Mouse (Mus musculus): ENCODE results near the gene Ccdc149. TPM values are rescaled to one million over a fixed set of nuclear protein-coding genes. Genes with fewer than 3 reads are reported as not detected.

Gene Ccdc149
- total and polyA plus RNA-seq, 3 experiments = not detected

DNA sequence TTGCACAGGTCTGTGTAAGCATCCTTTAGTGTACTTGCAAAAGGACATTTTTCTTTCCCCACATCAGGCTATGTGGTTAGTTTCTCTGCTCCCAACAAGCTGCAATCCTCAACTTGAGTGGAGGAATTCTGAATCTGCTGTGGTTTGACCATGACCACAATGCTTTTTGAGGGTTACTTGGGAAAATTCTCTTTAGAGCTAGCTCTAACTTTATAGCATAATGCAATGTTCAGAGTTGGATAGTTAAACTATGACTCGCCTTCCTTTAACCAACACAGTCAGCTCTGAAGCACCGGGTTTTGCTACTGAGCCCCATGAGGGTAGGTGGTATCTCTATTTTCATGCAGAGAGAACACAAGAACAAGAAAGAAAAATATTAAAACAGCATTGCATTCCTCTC is 119.8 kb downstream of the Ccdc149 start:
- TF ChIP-seq MXI1 (IDR thresholded peaks at IDR 0.05; ENCODE audit: low read depth, low read length) (no peak), GABPA (IDR thresholded peaks at IDR 0.05; ENCODE audit: insufficient replicate concordance, low read depth, low read length) (no peak), MAX (IDR thresholded peaks at IDR 0.05; ENCODE audit: low read length) (no peak), MAZ (IDR thresholded peaks at IDR 0.05; ENCODE audit: low read depth, low read length) (no peak), KAT2A (IDR thresholded peaks at IDR 0.05; ENCODE audit: insufficient replicate concordance, low read length) (no peak), SIN3A (IDR thresholded peaks at IDR 0.05; ENCODE audit: low read length) (no peak), MYC (IDR thresholded peaks at IDR 0.05; ENCODE audit: low read depth, low read length) (no peak), IRF4 (IDR thresholded peaks at IDR 0.05; ENCODE audit: low read depth, low read length) (no peak), MAFK (IDR thresholded peaks at IDR 0.05; ENCODE audit: insufficient replicate concordance, low read length) (no peak), JUND (conservative IDR thresholded peaks at IDR 0.05; ENCODE audit: low read depth, low read length) (no peak), RCOR1 (conservative IDR thresholded peaks at IDR 0.05; ENCODE audit: low read depth, low read length) (no peak)
- no peak for DNase-seq (ENCODE audit: extremely low read depth)
- Histone ChIP-seq H3K4me3 (replicated peaks in 1 of 3; ENCODE audit: low read depth in 2 of 3, low read length in 2 of 3, poor library complexity in 1 of 3) (no peak overlapping the region), H3K9ac (ENCODE audit: insufficient read depth, low read depth) (no peak overlapping the region), H3K27ac (ENCODE audit: insufficient read depth, low read depth) (no peak overlapping the region), H3K27me3 (replicated peaks) (no peaks in the 10 kb centered on the region), H3K4me2 (ENCODE audit: insufficient read depth, low read depth, poor library complexity, severe bottlenecking) (no peak overlapping the region), H3K36me3 (replicated peaks in 1 of 2; ENCODE audit: control insufficient read depth in 1 of 2, insufficient read depth in 1 of 2, low read length in 1 of 2) (no peaks in the 10 kb centered on the region), H3K79me2 (replicated peaks; ENCODE audit: control insufficient read depth, extremely low read depth, insufficient read depth, poor library complexity, severe bottlenecking) (no peaks in the 10 kb centered on the region), H3K4me1 (ENCODE audit: control insufficient read depth in 1 of 2, insufficient read depth in 2 of 2) (no peaks in the 10 kb centered on the region), H3K9me3 (replicated peaks; ENCODE audit: low read length) (no peaks in the 10 kb centered on the region)
- in situ Hi-C loops (cut with MboI; ENCODE audit: low pct_ligation_motif_present, low pct_unique_long_range_greater_than_20kb, low sequenced_read_pairs) = no loop called here
- dilution Hi-C loops (cut with MboI; ENCODE audit: extremely low pct_ligation_motif_present, extremely low pct_unique_long_range_greater_than_20kb, low sequenced_read_pairs) = no loop called here

DNA sequence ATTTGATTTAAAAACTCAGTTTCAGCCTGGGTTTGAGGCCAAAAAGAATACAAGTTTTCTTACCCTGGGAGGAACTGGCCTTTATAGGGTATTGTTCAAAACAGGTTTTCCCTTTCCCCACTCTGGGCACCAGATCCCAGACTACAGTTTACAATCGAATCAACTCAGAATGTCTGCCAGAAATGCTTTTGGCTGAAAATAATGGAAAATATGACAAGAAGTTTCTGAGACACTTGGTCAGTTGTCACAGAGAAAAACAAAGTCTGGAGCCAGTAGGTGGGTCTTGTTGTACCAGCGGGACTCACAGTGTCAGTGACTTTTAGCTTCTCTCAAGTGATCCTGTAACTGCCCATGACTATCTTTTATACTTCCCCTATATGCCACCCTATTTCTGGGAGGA is 120.9 kb downstream of the Ccdc149 start:
- no peak overlapping the region for H3K4me2 ChIP-seq (ENCODE audit: insufficient read depth, low read depth, poor library complexity, severe bottlenecking)
- TF ChIP-seq IRF4 (IDR thresholded peaks at IDR 0.05; ENCODE audit: low read depth, low read length) = no peak
- H3K27me3 ChIP-seq (replicated peaks) = no peaks in the 10 kb centered on the region
- no peak overlapping the region for H3K9ac ChIP-seq (ENCODE audit: insufficient read depth, low read depth)
- dilution Hi-C loops (cut with MboI; ENCODE audit: extremely low pct_ligation_motif_present, extremely low pct_unique_long_range_greater_than_20kb, low sequenced_read_pairs) (no loop called here), in situ Hi-C loops (cut with MboI; ENCODE audit: low pct_ligation_motif_present, low pct_unique_long_range_greater_than_20kb, low sequenced_read_pairs) (no loop called here)
- no peaks in the 10 kb centered on the region for H3K79me2 ChIP-seq (replicated peaks; ENCODE audit: control insufficient read depth, extremely low read depth, insufficient read depth, poor library complexity, severe bottlenecking)
- no peaks in the 10 kb centered on the region for H3K36me3 ChIP-seq (replicated peaks in 1 of 2; ENCODE audit: control insufficient read depth in 1 of 2, insufficient read depth in 1 of 2, low read length in 1 of 2)
- H3K4me3 ChIP-seq (replicated peaks in 1 of 3; ENCODE audit: low read depth in 2 of 3, low read length in 2 of 3, poor library complexity in 1 of 3) = no peak overlapping the region
- no peak for DNase-seq (ENCODE audit: extremely low read depth)
- H3K9me3 ChIP-seq (replicated peaks; ENCODE audit: low read length) = no peaks in the 10 kb centered on the region
- no peaks in the 10 kb centered on the region for H3K4me1 ChIP-seq (ENCODE audit: control insufficient read depth in 1 of 2, insufficient read depth in 2 of 2)
- H3K27ac ChIP-seq (ENCODE audit: insufficient read depth, low read depth) = no peak overlapping the region

DNA sequence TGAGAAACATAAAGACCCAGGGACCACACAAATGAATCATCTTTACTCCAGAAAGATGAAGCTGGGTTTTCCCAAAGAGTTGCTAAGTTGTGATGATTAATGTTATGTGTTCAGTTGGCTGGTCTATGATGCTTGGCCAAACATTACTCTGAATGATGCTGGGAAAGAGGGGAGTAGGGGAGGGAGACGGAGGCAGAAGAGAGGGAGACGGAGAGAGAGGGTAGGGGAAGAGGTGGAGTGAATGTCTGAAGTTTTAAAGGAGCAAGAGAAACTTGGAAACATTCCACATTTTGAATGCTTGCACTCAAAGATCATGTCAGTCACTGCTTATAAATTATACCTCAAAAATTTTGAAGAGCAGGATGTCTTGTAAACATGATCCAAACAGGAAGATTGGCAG is 124.4 kb downstream of the Ccdc149 start:
- Histone ChIP-seq H3K9ac (ENCODE audit: insufficient read depth, low read depth) (no peak overlapping the region), H3K4me2 (ENCODE audit: insufficient read depth, low read depth, poor library complexity, severe bottlenecking) (no peak overlapping the region), H3K9me3 (replicated peaks; ENCODE audit: low read length) (peaks cover 6% of the 10 kb centered on the region), H3K27ac (ENCODE audit: insufficient read depth, low read depth) (no peak overlapping the region), H3K4me1 (ENCODE audit: control insufficient read depth in 1 of 2, insufficient read depth in 2 of 2) (no peaks in the 10 kb centered on the region), H3K27me3 (replicated peaks) (no peaks in the 10 kb centered on the region), H3K79me2 (replicated peaks; ENCODE audit: control insufficient read depth, extremely low read depth, insufficient read depth, poor library complexity, severe bottlenecking) (no peaks in the 10 kb centered on the region), H3K36me3 (replicated peaks in 1 of 2; ENCODE audit: control insufficient read depth in 1 of 2, insufficient read depth in 1 of 2, low read length in 1 of 2) (no peaks in the 10 kb centered on the region), H3K4me3 (replicated peaks in 1 of 3; ENCODE audit: low read depth in 2 of 3, low read length in 2 of 3, poor library complexity in 1 of 3) (no peak overlapping the region)
- dilution Hi-C loops (cut with MboI; ENCODE audit: extremely low pct_ligation_motif_present, extremely low pct_unique_long_range_greater_than_20kb, low sequenced_read_pairs) (no loop called here), in situ Hi-C loops (cut with MboI; ENCODE audit: low pct_ligation_motif_present, low pct_unique_long_range_greater_than_20kb, low sequenced_read_pairs) (no loop called here)
- DNase-seq (ENCODE audit: extremely low read depth) = no peak
- no peak for TF ChIP-seq KAT2A (IDR thresholded peaks at IDR 0.05; ENCODE audit: insufficient replicate concordance, low read length)
- no peak for TF ChIP-seq HCFC1 (IDR thresholded peaks at IDR 0.05; ENCODE audit: low read depth, low read length)
- no peak for TF ChIP-seq ZC3H11A (IDR thresholded peaks at IDR 0.05; ENCODE audit: low read depth, low read length)
- TF ChIP-seq MAZ (IDR thresholded peaks at IDR 0.05; ENCODE audit: low read depth, low read length) = no peak
- TF ChIP-seq MAX (IDR thresholded peaks at IDR 0.05; ENCODE audit: low read length) = no peak
- TF ChIP-seq USF2 (conservative IDR thresholded peaks at IDR 0.05; ENCODE audit: low read depth, low read length) = no peak
- no peak for TF ChIP-seq POLR2AphosphoS2 (IDR thresholded peaks at IDR 0.05; ENCODE audit: low read depth, low read length)
- TF ChIP-seq BHLHE40 (IDR thresholded peaks at IDR 0.05; ENCODE audit: low read depth, low read length) = no peak
